Mouse (Mus musculus) limb, embryonic 11.5 days (tissue): ENCODE measurements around the gene Npm1. TPM values are rescaled to one million over a fixed set of nuclear protein-coding genes. Genes with fewer than 3 reads are reported as not detected.

Source experiments
- ATAC-seq: fragments of 200-750 bp; cut with Nextera tagmentation; 2 replicates; pipeline ENCODE4 v1.8.0; 2017; ENCODE audit warnings: low read depth; ENCODE audit not compliant: insufficient number of reproducible peaks, low FRiP score, low TSS enrichment
- DNase-seq: peaks from one replicate; pipeline ENCODE4 v3.0.0-alpha.2; 2015; ENCODE audit warnings: low spot score
- H3K27ac ChIP-seq: fragments of 300-500 bp; sonication (generic); replicated peaks from 2 replicates; pipeline ENCODE4 v1.5.1; 2014; ENCODE audit warnings: low read depth, mild to moderate bottlenecking, low read length
- H3K27me3 ChIP-seq: fragments of 300-500 bp; sonication (generic); 2 replicates; pipeline ENCODE4 v1.6.1; 2014; ENCODE audit warnings: mild to moderate bottlenecking, low read length, mixed read lengths; ENCODE audit not compliant: control insufficient read depth, insufficient read depth
- H3K36me3 ChIP-seq: fragments of 300-500 bp; sonication (generic); 2 replicates; pipeline ENCODE4 v1.6.1; 2014; ENCODE audit warnings: mild to moderate bottlenecking, low read length, moderate library complexity, mixed read lengths; ENCODE audit not compliant: control insufficient read depth, insufficient read depth
- H3K4me1 ChIP-seq: fragments of 300-500 bp; sonication (generic); 2 replicates; pipeline ENCODE4 v1.6.1; 2014; ENCODE audit warnings: low read length, mixed read lengths; ENCODE audit not compliant: control insufficient read depth, insufficient read depth
- H3K4me2 ChIP-seq: fragments of 300-500 bp; sonication (generic); 2 replicates; pipeline ENCODE4 v1.6.1; 2014; ENCODE audit warnings: low read depth, mild to moderate bottlenecking, moderate library complexity; ENCODE audit not compliant: severe bottlenecking
- H3K4me3 ChIP-seq: fragments of 300-500 bp; sonication (generic); 2 replicates; pipeline ENCODE4 v1.5.1; 2014; ENCODE audit warnings: low read depth, low read length
- H3K9ac ChIP-seq: fragments of 300-500 bp; sonication (generic); 2 replicates; pipeline ENCODE4 v1.6.1; 2014; ENCODE audit warnings: mild to moderate bottlenecking, low read length
- H3K9me3 ChIP-seq: fragments of 300-500 bp; sonication (generic); 2 replicates; pipeline ENCODE4 v1.6.1; 2016; ENCODE audit warnings: low read length; ENCODE audit not compliant: control insufficient read depth
- WGBS: fragments of 180-500 bp; shearing (Covaris S2); extraction: QIAGEN DNeasy Blood & Tissue Kit; methylation state at CpG from one replicate; pipeline ENCODE4 v1.1.7; 2014; 5-methylcytosine and 5-hydroxymethylcytosine counted together
- polyA plus RNA-seq: library from polyadenylated mRNA; unstranded; fragments of >200 nt; fragmentation: Nextera tagmentation; extraction: Ambion mirVana; gene quantifications from 2 replicates; pipeline ENCODE4 v1.2.1, GENCODE M21; 2014

Npm1 gene
- polyA plus RNA-seq, 1 experiment from 2014 or later: 1,519 TPM

- no peak overlapping the region for H3K4me3 ChIP-seq
- H3K4me2 ChIP-seq: no peak overlapping the region
- H3K27ac ChIP-seq: no peak overlapping the region
- no peaks in the 10 kb centered on the region; the same call in 1 of the 2 replicates for H3K9me3 ChIP-seq
- no peak overlapping the region for H3K9ac ChIP-seq
- peaks cover 76% of the 10 kb centered on the region for H3K27me3 ChIP-seq
- peaks cover 9% of the 10 kb centered on the region for H3K4me1 ChIP-seq
- no peak for ATAC-seq
- H3K36me3 ChIP-seq: no peaks in the 10 kb centered on the region
- WGBS: 4% methylated on average over 25 of the region's 25 CpGs
- DNase-seq: peak; percentile 42
These were observed 32.8 kb upstream of the Npm1 start for GRCm38 (mm10) chr11:33195531-33196446.

GRCm38 (mm10) chr11:33195061-33195460 lies 32.1 kb upstream of the Npm1 start:
- no peaks in the 10 kb centered on the region for H3K36me3 ChIP-seq
- H3K27me3 ChIP-seq: peaks cover 69% of the 10 kb centered on the region
- no peak overlapping the region for H3K4me3 ChIP-seq
- WGBS: 20% methylated on average over 7 of the region's 7 CpGs
- no peak for DNase-seq
- H3K27ac ChIP-seq: no peak overlapping the region
- no peak overlapping the region for H3K4me2 ChIP-seq
- no peak for ATAC-seq
- H3K9me3 ChIP-seq: no peaks in the 10 kb centered on the region; the same call in 1 of the 2 replicates
- H3K9ac ChIP-seq: no peak overlapping the region
- peaks cover 3% of the 10 kb centered on the region; the same call in 1 of the 2 replicates for H3K4me1 ChIP-seq

- peak; percentile 74 for ATAC-seq
- DNase-seq: peak; percentile 53
- peak overlapping the region; percentile 32; the same call in 1 of the 2 replicates for H3K4me2 ChIP-seq
These were observed 30.7 kb upstream of the Npm1 start for GRCm38 (mm10) chr11:33193695-33194094.

GRCm38 (mm10) chr11:33181804-33182203 lies 18.8 kb upstream of the Npm1 start:
- no peak for DNase-seq
- no peak overlapping the region for H3K9ac ChIP-seq
- no peaks in the 10 kb centered on the region for H3K27me3 ChIP-seq
- no peaks in the 10 kb centered on the region for H3K36me3 ChIP-seq
- no peak overlapping the region for H3K4me2 ChIP-seq
- 84% methylated on average over 3 of the region's 3 CpGs for WGBS
- H3K4me3 ChIP-seq: no peak overlapping the region
- H3K4me1 ChIP-seq: no peaks in the 10 kb centered on the region
- no peak for ATAC-seq
- H3K27ac ChIP-seq: no peak overlapping the region
- no peaks in the 10 kb centered on the region for H3K9me3 ChIP-seq

More at GRCm38 (mm10) chr11:33193695-33194094, 30.7 kb upstream of the Npm1 start:
- Histone ChIP-seq H3K9me3 (no peaks in the 10 kb centered on the region; the same call in 1 of the 2 replicates), H3K9ac (no peak overlapping the region), H3K36me3 (no peaks in the 10 kb centered on the region), H3K27me3 (peaks cover 58% of the 10 kb centered on the region), H3K4me1 (peaks cover 2% of the 10 kb centered on the region; the same call in 1 of the 2 replicates), H3K4me3 (no peak overlapping the region), H3K27ac (no peak overlapping the region)
- WGBS: under 1% methylated on average over 12 of the region's 12 CpGs

GRCm38 (mm10) chr11:33180701-33181116 lies 17.7 kb upstream of the Npm1 start:
- no peak for ATAC-seq
- peak; percentile 58 for DNase-seq
- H3K9me3 ChIP-seq: no peaks in the 10 kb centered on the region
- peak overlapping the region; percentile 47 for H3K4me2 ChIP-seq
- H3K4me1 ChIP-seq: no peaks in the 10 kb centered on the region
- under 1% methylated on average over 18 of the region's 18 CpGs for WGBS
- no peaks in the 10 kb centered on the region for H3K36me3 ChIP-seq
- H3K4me3 ChIP-seq: peak overlapping the region; percentile 11
- no peaks in the 10 kb centered on the region for H3K27me3 ChIP-seq
- 0 out of 2 replicates have a peak overlapping the region, but pooled peaks have one; percentile 45 for H3K9ac ChIP-seq
- H3K27ac ChIP-seq: no peak overlapping the region

- Histone ChIP-seq H3K4me2 (no peak overlapping the region), H3K27me3 (no peaks in the 10 kb centered on the region), H3K4me3 (no peak overlapping the region), H3K27ac (no peak overlapping the region), H3K4me1 (no peaks in the 10 kb centered on the region), H3K9ac (no peak overlapping the region), H3K36me3 (no peaks in the 10 kb centered on the region), H3K9me3 (no peaks in the 10 kb centered on the region)
- DNase-seq: no peak
- ATAC-seq: no peak
- WGBS: 56% methylated on average over 1 of the region's 1 CpGs
These were observed 16.8 kb upstream of the Npm1 start for GRCm38 (mm10) chr11:33179802-33180201.

- Histone ChIP-seq H3K9ac (no peak overlapping the region), H3K27me3 (no peaks in the 10 kb centered on the region), H3K4me3 (no peak overlapping the region), H3K4me2 (no peak overlapping the region), H3K4me1 (no peaks in the 10 kb centered on the region), H3K9me3 (no peaks in the 10 kb centered on the region), H3K36me3 (no peaks in the 10 kb centered on the region), H3K27ac (no peak overlapping the region)
- 31% methylated on average over 20 of the region's 20 CpGs for WGBS
- DNase-seq: peak; percentile 72
- ATAC-seq: no peak
These were observed 13.7 kb upstream of the Npm1 start for GRCm38 (mm10) chr11:33176525-33177245.

- ATAC-seq: no peak
- no peak overlapping the region for H3K4me3 ChIP-seq
- no peak overlapping the region for H3K27ac ChIP-seq
- no peaks in the 10 kb centered on the region for H3K9me3 ChIP-seq
- no peaks in the 10 kb centered on the region for H3K36me3 ChIP-seq
- H3K9ac ChIP-seq: no peak overlapping the region
- peak; percentile 17 for DNase-seq
- 80% methylated on average over 2 of the region's 3 CpGs for WGBS
- H3K27me3 ChIP-seq: no peaks in the 10 kb centered on the region
- no peak overlapping the region for H3K4me2 ChIP-seq
- no peaks in the 10 kb centered on the region for H3K4me1 ChIP-seq
These were observed 12.8 kb upstream of the Npm1 start for GRCm38 (mm10) chr11:33175768-33176167.
